Mouse (Mus musculus): ENCODE data around the gene Unc13a. TPM values are rescaled to one million over a fixed set of nuclear protein-coding genes. Genes with fewer than 3 reads are reported as not detected.

Gene Unc13a
- polyA plus RNA-seq, 1 experiment from 2014 or later, result 0.20 TPM

GRCm38 (mm10) chr8:71659751-71660150 is 11.8 kb downstream of the Unc13a start:
- no peak overlapping the region for H3K9ac ChIP-seq
- no peak for ATAC-seq (ENCODE audit: low read depth)
- DNase-seq, result no peak
- H3K4me2 ChIP-seq, result no peak overlapping the region
- 32% methylated on average over 1 of the region's 1 CpGs for WGBS (ENCODE audit: insufficient replicate concordance)
- H3K4me3 ChIP-seq (replicated peaks), result no peak overlapping the region
- H3K27ac ChIP-seq, result no peak overlapping the region
- no peaks in the 10 kb centered on the region for H3K9me3 ChIP-seq (replicated peaks)
- H3K36me3 ChIP-seq, result no peaks in the 10 kb centered on the region
- H3K4me1 ChIP-seq (replicated peaks), result peaks cover 22% of the 10 kb centered on the region
- H3K27me3 ChIP-seq, result peaks cover 71% of the 10 kb centered on the region

- Histone ChIP-seq H3K27ac (no peak overlapping the region), H3K4me3 (replicated peaks) (no peak overlapping the region), H3K4me2 (no peak overlapping the region), H3K27me3 (peaks cover 78% of the 10 kb centered on the region), H3K4me1 (replicated peaks) (peaks cover 25% of the 10 kb centered on the region), H3K36me3 (no peaks in the 10 kb centered on the region), H3K9ac (no peak overlapping the region), H3K9me3 (replicated peaks) (no peaks in the 10 kb centered on the region)
- no peak for DNase-seq
- WGBS (ENCODE audit: insufficient replicate concordance), result 20% methylated on average over 17 of the region's 17 CpGs
- no peak for ATAC-seq (ENCODE audit: low read depth)
These were observed 13.0 kb downstream of the Unc13a start for GRCm38 (mm10) chr8:71658515-71659049.

GRCm38 (mm10) chr8:71657816-71658215 is 13.7 kb downstream of the Unc13a start:
- peaks cover 25% of the 10 kb centered on the region for H3K4me1 ChIP-seq (replicated peaks)
- ATAC-seq (ENCODE audit: low read depth) (no peak), DNase-seq (no peak)
- no peaks in the 10 kb centered on the region for H3K9me3 ChIP-seq (replicated peaks)
- peaks cover 80% of the 10 kb centered on the region for H3K27me3 ChIP-seq
- no peaks in the 10 kb centered on the region for H3K36me3 ChIP-seq
- H3K4me3 ChIP-seq (replicated peaks), result no peak overlapping the region
- H3K27ac ChIP-seq, result no peak overlapping the region
- whole genome bisulfite sequencing (ENCODE audit: insufficient replicate concordance), result 25% methylated on average over 9 of the region's 9 CpGs
- no peak overlapping the region for H3K4me2 ChIP-seq
- no peak overlapping the region for H3K9ac ChIP-seq

GRCm38 (mm10) chr8:71654600-71654999 is 17.0 kb downstream of the Unc13a start:
- H3K4me1 ChIP-seq (replicated peaks), result peaks cover 20% of the 10 kb centered on the region
- peak overlapping the region; percentile 21; the same call in 1 of the 2 replicates for H3K4me2 ChIP-seq
- peaks cover 85% of the 10 kb centered on the region for H3K27me3 ChIP-seq
- DNase-seq, result peak; percentile 45
- no peak overlapping the region for H3K27ac ChIP-seq
- H3K36me3 ChIP-seq, result no peaks in the 10 kb centered on the region
- H3K4me3 ChIP-seq (replicated peaks), result no peak overlapping the region
- 1% methylated on average over 24 of the region's 24 CpGs for WGBS (ENCODE audit: insufficient replicate concordance)
- H3K9ac ChIP-seq, result no peak overlapping the region; the same call in 1 of the 2 replicates
- H3K9me3 ChIP-seq (replicated peaks), result no peaks in the 10 kb centered on the region
- peak; percentile 34 for ATAC-seq (ENCODE audit: low read depth)

GRCm38 (mm10) chr8:71645510-71645909 is 26.0 kb downstream of the Unc13a start:
- no peaks in the 10 kb centered on the region for H3K9me3 ChIP-seq (replicated peaks)
- no peak overlapping the region for H3K27ac ChIP-seq
- DNase-seq, result no peak
- no peak for ATAC-seq (ENCODE audit: low read depth)
- H3K36me3 ChIP-seq, result no peaks in the 10 kb centered on the region
- no peak overlapping the region for H3K9ac ChIP-seq
- WGBS (ENCODE audit: insufficient replicate concordance), result 65% methylated on average over 9 of the region's 9 CpGs
- no peaks in the 10 kb centered on the region for H3K4me1 ChIP-seq (replicated peaks)
- H3K4me2 ChIP-seq, result no peak overlapping the region
- H3K27me3 ChIP-seq, result peaks cover 8% of the 10 kb centered on the region; the same call in 1 of the 2 replicates
- no peak overlapping the region for H3K4me3 ChIP-seq (replicated peaks)

- no peaks in the 10 kb centered on the region for H3K9me3 ChIP-seq (replicated peaks)
- no peaks in the 10 kb centered on the region for H3K36me3 ChIP-seq
- H3K4me3 ChIP-seq (replicated peaks), result no peak overlapping the region
- H3K27ac ChIP-seq, result no peak overlapping the region
- peaks cover 34% of the 10 kb centered on the region for H3K27me3 ChIP-seq
- H3K4me2 ChIP-seq, result no peak overlapping the region
- 39% methylated on average over 4 of the region's 4 CpGs for WGBS (ENCODE audit: insufficient replicate concordance)
- H3K9ac ChIP-seq, result no peak overlapping the region
- H3K4me1 ChIP-seq (replicated peaks), result peaks cover 14% of the 10 kb centered on the region
- ATAC-seq (ENCODE audit: low read depth) (peak; percentile 41; the same call in 1 of the 2 replicates), DNase-seq (no peak)
These were observed 32.2 kb downstream of the Unc13a start for GRCm38 (mm10) chr8:71639318-71639717.

- no peak for ATAC-seq (ENCODE audit: low read depth)
- DNase-seq, result no peak
- peaks cover 43% of the 10 kb centered on the region for H3K27me3 ChIP-seq
- H3K4me2 ChIP-seq, result no peak overlapping the region
- peaks cover 22% of the 10 kb centered on the region for H3K4me1 ChIP-seq (replicated peaks)
- H3K27ac ChIP-seq, result no peak overlapping the region
- H3K4me3 ChIP-seq (replicated peaks), result no peak overlapping the region
- no peaks in the 10 kb centered on the region for H3K9me3 ChIP-seq (replicated peaks)
- H3K9ac ChIP-seq, result no peak overlapping the region
- WGBS (ENCODE audit: insufficient replicate concordance), result 62% methylated on average over 6 of the region's 6 CpGs
- no peaks in the 10 kb centered on the region for H3K36me3 ChIP-seq
These were observed 33.2 kb downstream of the Unc13a start for GRCm38 (mm10) chr8:71638321-71638720.

GRCm38 (mm10) chr8:71637149-71638095 is 34.1 kb downstream of the Unc13a start:
- no peak overlapping the region for H3K4me2 ChIP-seq
- H3K4me1 ChIP-seq (replicated peaks), result peaks cover 26% of the 10 kb centered on the region
- H3K27ac ChIP-seq, result no peak overlapping the region
- no peak overlapping the region for H3K9ac ChIP-seq
- WGBS (ENCODE audit: insufficient replicate concordance), result 57% methylated on average over 8 of the region's 8 CpGs
- peaks cover 52% of the 10 kb centered on the region for H3K27me3 ChIP-seq
- no peaks in the 10 kb centered on the region for H3K9me3 ChIP-seq (replicated peaks)
- ATAC-seq (ENCODE audit: low read depth) (no peak), DNase-seq (no peak)
- H3K36me3 ChIP-seq, result no peaks in the 10 kb centered on the region
- H3K4me3 ChIP-seq (replicated peaks), result no peak overlapping the region

- H3K4me1 ChIP-seq (replicated peaks), result peaks cover 35% of the 10 kb centered on the region
- no peaks in the 10 kb centered on the region for H3K9me3 ChIP-seq (replicated peaks)
- ATAC-seq (ENCODE audit: low read depth), result peak; percentile 56
- WGBS (ENCODE audit: insufficient replicate concordance), result 2% methylated on average over 26 of the region's 26 CpGs
- H3K4me2 ChIP-seq, result peak overlapping the region; percentile 22
- DNase-seq, result peak; percentile 51
- H3K27me3 ChIP-seq, result peaks cover 77% of the 10 kb centered on the region
- H3K4me3 ChIP-seq (replicated peaks), result no peak overlapping the region
- H3K9ac ChIP-seq, result no peak overlapping the region
- H3K27ac ChIP-seq, result no peak overlapping the region
- H3K36me3 ChIP-seq, result no peaks in the 10 kb centered on the region
These were observed 37.4 kb downstream of the Unc13a start for GRCm38 (mm10) chr8:71633981-71634667.

- H3K4me1 ChIP-seq (replicated peaks), result peaks cover 42% of the 10 kb centered on the region
- no peak overlapping the region for H3K4me3 ChIP-seq (replicated peaks)
- peaks cover 76% of the 10 kb centered on the region for H3K27me3 ChIP-seq
- 4% methylated on average over 19 of the region's 22 CpGs for WGBS (ENCODE audit: insufficient replicate concordance)
- no peaks in the 10 kb centered on the region for H3K36me3 ChIP-seq
- H3K4me2 ChIP-seq, result peak overlapping the region; percentile 26; the same call in 1 of the 2 replicates
- H3K9me3 ChIP-seq (replicated peaks), result no peaks in the 10 kb centered on the region
- no peak overlapping the region for H3K9ac ChIP-seq
- ATAC-seq (ENCODE audit: low read depth) (no peak), DNase-seq (peak; percentile 46)
- H3K27ac ChIP-seq, result no peak overlapping the region
These were observed 38.4 kb downstream of the Unc13a start for GRCm38 (mm10) chr8:71633164-71633563.

- Histone ChIP-seq H3K4me2 (no peak overlapping the region), H3K9ac (no peak overlapping the region), H3K9me3 (replicated peaks) (no peaks in the 10 kb centered on the region), H3K4me3 (replicated peaks) (no peak overlapping the region), H3K36me3 (no peaks in the 10 kb centered on the region), H3K27me3 (peaks cover 68% of the 10 kb centered on the region), H3K27ac (no peak overlapping the region), H3K4me1 (replicated peaks) (peaks cover 51% of the 10 kb centered on the region)
- ATAC-seq (ENCODE audit: low read depth) (no peak), DNase-seq (no peak)
- WGBS (ENCODE audit: insufficient replicate concordance), result 39% methylated on average over 2 of the region's 2 CpGs
These were observed 39.7 kb downstream of the Unc13a start for GRCm38 (mm10) chr8:71631897-71632296.
